Mouse (Mus musculus) bone marrow, adult 2 months (tissue): Measurements from ENCODE around the gene Ank2.

Source experiments
- CTCF ChIP-seq: fragments of 200-500 bp; IDR thresholded peaks from 2 replicates; pipeline ENCODE4 v1.5.1; 2011; ENCODE audit warnings: low read length, control low read depth; ENCODE audit not compliant: control insufficient read depth, insufficient read depth
- POLR2A ChIP-seq: fragments of 200-500 bp; IDR thresholded peaks from 2 replicates; pipeline ENCODE4 v1.6.1; 2011; ENCODE audit warnings: low read depth, mild to moderate bottlenecking, control low read depth, low read length, borderline replicate concordance; ENCODE audit not compliant: control insufficient read depth

GRCm38 (mm10) chr3:127015596-127015995 lies 483.6 kb downstream of the Ank2 start:
- no peak for TF ChIP-seq CTCF
- no peak for TF ChIP-seq POLR2A
